Mouse (Mus musculus): ENCODE measurements at regions not wholly inside any gene's neighbourhood (a gene's known extent, or its start where the extent isn't known, plus 50 kb on each side); places are given as distances from the start of the nearest gene placed in this dataset.

- TF ChIP-seq CTCF (IDR thresholded peaks at IDR 0.05) (no peak), EP300 (IDR thresholded peaks at IDR 0.05) (no peak)
Measured at GRCm38 (mm10) chr4:53970461-53970860, 144.6 kb downstream of the Tmem38b start.

Data from lung, postnatal 0 days (tissue).